Mouse (Mus musculus) liver, postnatal 0 days (tissue): ENCODE measurements at regions not wholly inside any gene's neighbourhood (a gene's known extent, or its start where the extent isn't known, plus 50 kb on each side); places are given as distances from the start of the nearest gene placed in this dataset.

Experiments
- ATAC-seq: fragments of 200-750 bp; cut with Nextera tagmentation; 2 replicates; pipeline ENCODE4 v1.8.0; 2017; ENCODE audit warnings: mild to moderate bottlenecking, moderate library complexity
- DNase-seq: peaks from one replicate; pipeline ENCODE4 v3.0.0-alpha.2; 2016
- H3K27ac ChIP-seq: fragments of 300-500 bp; sonication (generic); 2 replicates; pipeline ENCODE4 v1.5.1; 2014; ENCODE audit warnings: antibody characterized with exemption, moderate library complexity, mild to moderate bottlenecking, low read depth
- H3K27me3 ChIP-seq: fragments of 300-500 bp; sonication (generic); 2 replicates; pipeline ENCODE4 v1.6.1; 2014; ENCODE audit warnings: low read length, control low read depth, mixed read lengths; ENCODE audit not compliant: insufficient read depth
- H3K36me3 ChIP-seq: fragments of 300-500 bp; sonication (generic); replicated peaks from 2 replicates; pipeline ENCODE4 v1.6.1; 2014; ENCODE audit warnings: mild to moderate bottlenecking, control low read depth, low read length, moderate library complexity, mixed read lengths; ENCODE audit not compliant: insufficient read depth
- H3K4me1 ChIP-seq: fragments of 300-500 bp; sonication (generic); 2 replicates; pipeline ENCODE4 v1.6.1; 2014; ENCODE audit warnings: antibody characterized with exemption, mild to moderate bottlenecking, control low read depth; ENCODE audit not compliant: insufficient read depth
- H3K4me2 ChIP-seq: fragments of 300-500 bp; sonication (generic); 2 replicates; pipeline ENCODE4 v1.6.1; 2014; ENCODE audit warnings: low read depth, mild to moderate bottlenecking, low read length, moderate library complexity, mixed read lengths
- H3K4me3 ChIP-seq: fragments of 300-500 bp; sonication (generic); 2 replicates; pipeline ENCODE4 v1.5.1; 2014; ENCODE audit warnings: low read depth, low read length
- H3K9ac ChIP-seq: fragments of 300-500 bp; sonication (generic); replicated peaks from 2 replicates; pipeline ENCODE4 v1.6.1; 2014; ENCODE audit warnings: mild to moderate bottlenecking, moderate library complexity
- H3K9me3 ChIP-seq: fragments of 300-500 bp; sonication (generic); 2 replicates; pipeline ENCODE4 v1.6.1; 2016; ENCODE audit warnings: mild to moderate bottlenecking, control low read depth, low read length, mixed read lengths
- CTCF ChIP-seq: sonication (generic); IDR thresholded peaks from 2 replicates; pipeline ENCODE4 v1.5.1; 2016; ENCODE audit warnings: antibody characterized with exemption, low read depth
- EP300 ChIP-seq: IDR thresholded peaks from 2 replicates; pipeline ENCODE4 v1.6.1; 2016; ENCODE audit warnings: antibody characterized with exemption, low read depth, mild to moderate bottlenecking
- WGBS: fragments of 180-500 bp; shearing (Covaris S2); extraction: QIAGEN DNeasy Blood & Tissue Kit; methylation state at CpG from one replicate; pipeline ENCODE4 v1.1.7; 2014; ENCODE audit not compliant: insufficient replicate concordance; 5-methylcytosine and 5-hydroxymethylcytosine counted together

- no peak for ATAC-seq
- 67% methylated on average over 10 of the region's 10 CpGs for WGBS
- no peak for DNase-seq
Measured at GRCm38 (mm10) chr3:41185305-41186097, 102.7 kb upstream of the Pgrmc2 start.

DNA sequence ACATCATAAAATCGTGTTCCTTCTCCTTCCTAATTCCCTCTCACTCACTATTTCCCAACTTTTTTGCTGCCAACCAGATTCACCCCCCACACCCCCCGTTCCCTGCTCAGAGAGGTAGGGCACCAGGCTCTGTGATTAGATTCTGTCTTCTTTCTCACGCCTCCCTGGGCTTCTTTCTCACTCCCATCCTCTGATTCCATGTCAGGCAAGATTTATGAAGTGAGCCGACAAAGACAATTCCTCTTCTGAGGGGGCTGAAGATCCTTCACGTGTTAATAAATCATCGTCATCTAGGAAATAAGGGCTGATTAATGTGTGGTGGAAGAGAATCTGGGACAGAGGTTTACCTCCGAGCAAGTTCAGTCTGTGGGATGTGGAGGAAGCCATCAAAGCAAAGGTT, 101.5 kb upstream of the Pgrmc2 start:
- TF ChIP-seq CTCF (no peak), EP300 (no peak)
- H3K27me3 ChIP-seq, result no peaks in the 10 kb centered on the region
- ATAC-seq (no peak), DNase-seq (no peak)
- H3K9ac ChIP-seq, result no peak overlapping the region
- no peak overlapping the region for H3K4me3 ChIP-seq
- H3K4me2 ChIP-seq, result no peak overlapping the region
- H3K36me3 ChIP-seq, result no peaks in the 10 kb centered on the region
- no peaks in the 10 kb centered on the region for H3K9me3 ChIP-seq
- H3K27ac ChIP-seq, result no peak overlapping the region
- H3K4me1 ChIP-seq, result peaks cover 4% of the 10 kb centered on the region
- WGBS, result 65% methylated on average over 7 of the region's 7 CpGs

More at GRCm38 (mm10) chr3:41185305-41186097, 102.7 kb upstream of the Pgrmc2 start:
- Histone ChIP-seq H3K9ac (no peak overlapping the region), H3K4me3 (no peak overlapping the region), H3K27ac (no peak overlapping the region), H3K9me3 (no peaks in the 10 kb centered on the region), H3K36me3 (no peaks in the 10 kb centered on the region), H3K4me2 (no peak overlapping the region), H3K4me1 (no peaks in the 10 kb centered on the region), H3K27me3 (no peaks in the 10 kb centered on the region)
- TF ChIP-seq CTCF, result no peak
- no peak for TF ChIP-seq EP300

GRCm38 (mm10) chr3:41182900-41183595, 100.2 kb upstream of the Pgrmc2 start:
- ATAC-seq (no peak), DNase-seq (no peak)

GRCm38 (mm10) chr3:41182036-41182899, 99.4 kb upstream of the Pgrmc2 start:
- ATAC-seq (peak; percentile 66), DNase-seq (peak; percentile 83)
- Histone ChIP-seq H3K27me3 (no peaks in the 10 kb centered on the region), H3K36me3 (no peaks in the 10 kb centered on the region), H3K4me1 (peaks cover 12% of the 10 kb centered on the region), H3K9ac (no peak overlapping the region), H3K4me3 (no peak overlapping the region), H3K27ac (no peak overlapping the region), H3K9me3 (no peaks in the 10 kb centered on the region), H3K4me2 (no peak overlapping the region)
- peak; percentile 94 for TF ChIP-seq CTCF
- TF ChIP-seq EP300, result no peak
- 54% methylated on average over 15 of the region's 15 CpGs for WGBS

More at GRCm38 (mm10) chr3:41182900-41183595, 100.2 kb upstream of the Pgrmc2 start:
- H3K9ac ChIP-seq, result no peak overlapping the region
- H3K4me2 ChIP-seq, result no peak overlapping the region
- H3K4me3 ChIP-seq, result no peak overlapping the region
- no peaks in the 10 kb centered on the region for H3K36me3 ChIP-seq
- no peak overlapping the region for H3K27ac ChIP-seq
- peaks cover 12% of the 10 kb centered on the region for H3K4me1 ChIP-seq
- 65% methylated on average over 10 of the region's 10 CpGs for WGBS
- TF ChIP-seq EP300 (no peak), CTCF (no peak)
- H3K9me3 ChIP-seq, result no peaks in the 10 kb centered on the region
- no peaks in the 10 kb centered on the region for H3K27me3 ChIP-seq

DNA sequence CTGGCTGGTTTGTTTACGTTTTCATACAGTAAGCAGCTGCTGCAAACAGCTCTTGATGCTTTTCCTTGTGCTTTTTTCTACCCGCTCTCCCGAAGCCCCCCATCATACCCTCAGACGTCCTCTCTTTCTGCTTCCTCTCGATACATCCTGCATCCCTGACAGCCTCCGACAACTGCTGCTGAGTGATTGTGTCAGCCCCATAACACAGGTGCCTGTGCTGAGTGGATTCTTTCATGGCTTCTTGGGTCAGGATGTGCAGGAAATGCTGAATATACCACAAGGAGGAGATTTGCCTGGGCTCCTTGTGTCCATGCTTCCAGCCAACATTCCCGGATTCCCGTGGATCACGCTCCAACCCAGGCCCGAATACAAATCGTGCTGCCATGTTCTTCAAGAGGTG, 98.6 kb upstream of the Pgrmc2 start:
- Histone ChIP-seq H3K27me3 (no peaks in the 10 kb centered on the region), H3K4me1 (peaks cover 12% of the 10 kb centered on the region), H3K27ac (no peak overlapping the region), H3K9me3 (no peaks in the 10 kb centered on the region), H3K4me3 (no peak overlapping the region), H3K9ac (no peak overlapping the region), H3K36me3 (no peaks in the 10 kb centered on the region), H3K4me2 (no peak overlapping the region)
- 72% methylated on average over 11 of the region's 11 CpGs for WGBS
- TF ChIP-seq EP300, result no peak
- no peak for TF ChIP-seq CTCF
- DNase-seq (no peak), ATAC-seq (no peak)

DNA sequence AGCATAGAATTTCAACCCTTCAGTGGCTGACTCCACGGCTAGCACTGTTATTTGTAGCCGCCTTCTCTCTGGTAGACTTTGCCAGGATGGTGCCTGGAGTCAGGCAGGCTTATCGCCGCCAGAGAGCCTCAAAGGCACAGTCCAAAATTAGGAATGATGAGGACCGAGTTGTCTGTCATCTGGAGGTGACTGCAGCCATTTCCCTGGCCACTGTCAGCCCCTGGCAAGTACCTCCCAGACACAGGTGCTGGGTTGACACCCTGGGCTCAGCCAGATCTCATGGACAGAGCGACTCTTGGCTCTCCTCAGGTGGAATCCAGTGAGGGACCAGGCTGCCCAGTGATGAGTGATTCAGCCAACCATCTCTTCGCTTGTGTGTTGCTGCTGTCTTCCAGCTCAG, 98.1 kb upstream of the Pgrmc2 start:
- Histone ChIP-seq H3K4me3 (no peak overlapping the region), H3K4me2 (no peak overlapping the region), H3K9me3 (no peaks in the 10 kb centered on the region), H3K9ac (no peak overlapping the region), H3K27ac (no peak overlapping the region), H3K27me3 (no peaks in the 10 kb centered on the region), H3K36me3 (no peaks in the 10 kb centered on the region), H3K4me1 (peaks cover 12% of the 10 kb centered on the region)
- WGBS, result 80% methylated on average over 7 of the region's 7 CpGs
- DNase-seq (no peak), ATAC-seq (no peak)
- no peak for TF ChIP-seq EP300
- no peak for TF ChIP-seq CTCF
